Mouse (Mus musculus) inflammation-experienced regulatory T-cells, adult 16 weeks (primary cell): ENCODE measurements around the gene Ift140. TPM values are rescaled to one million over a fixed set of nuclear protein-coding genes. Genes with fewer than 3 reads are reported as not detected.

Source experiments
- polyA plus RNA-seq: library from polyadenylated mRNA; unstranded; fragments of 100-300 nt; shearing (Covaris generic); gene quantifications from one replicate; pipeline ENCODE4 v1.2.1, GENCODE M21; 2017

The Ift140 gene
- polyA plus RNA-seq: 33.4 TPM

GRCm38 (mm10) chr17:25015655-25016291, at the start of gene Ift140, which contains the start of gene Cramp1l:
Gene Ift140 (plus strand): TSS chr17:25016085.
Gene Cramp1l (minus strand): TSS chr17:25015788.

GRCm38 (mm10) chr17:25083444-25083931, 67.6 kb downstream of the Ift140 start, which contains the start of gene Tmem204:
Gene Tmem204 (minus strand): TSS chr17:25083591.

GRCm38 (mm10) chr17:25115664-25116432, 100.0 kb downstream of the Ift140 start, which contains the start of gene Telo2:
Gene Telo2 (minus strand): TSS chr17:25115967.

GRCm38 (mm10) chr17:25120406-25120805, 104.5 kb downstream of the Ift140 start, which contains the start of gene Ptx4:
Gene Ptx4 (plus strand): TSS chr17:25120760.

DNA sequence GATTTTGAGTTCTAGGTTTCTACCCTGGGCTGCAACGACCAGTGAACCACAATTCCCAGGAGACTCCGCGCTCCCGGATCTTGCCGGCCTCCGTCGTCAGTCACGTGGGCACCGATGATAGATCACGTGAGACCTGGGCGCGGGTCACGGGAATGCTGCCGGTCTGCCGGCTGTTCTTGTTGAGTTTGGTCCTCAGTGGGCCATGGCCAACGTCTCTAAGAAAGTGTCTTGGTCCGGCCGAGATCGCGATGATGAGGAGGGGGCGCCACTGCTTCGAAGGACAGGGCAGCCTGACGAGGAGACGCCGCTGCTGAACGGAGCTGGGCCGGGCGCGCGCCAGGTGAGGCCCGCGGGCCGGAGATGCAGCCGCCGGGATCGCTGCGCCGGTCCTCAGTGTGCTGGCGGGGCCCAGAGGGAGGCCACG, 117.4 kb downstream of the Ift140 start, which contains the start of gene Clcn7:
Clcn7 (plus strand) TSS at position 117 of the 424 bp plus-strand sequence.

Other genes starting within 250 kb of the Ift140 start
- gene Meiob, start 211.8 kb upstream of the Ift140 start, polyA plus RNA-seq: not detected
- gene Hagh, start 175.9 kb upstream of the Ift140 start, polyA plus RNA-seq: 43.8 TPM
- gene Fahd1, start 165.7 kb upstream of the Ift140 start, polyA plus RNA-seq: 3.7 TPM
- gene Igfals, start 150.1 kb upstream of the Ift140 start, polyA plus RNA-seq: not detected
- gene Nubp2, start 129.7 kb upstream of the Ift140 start, polyA plus RNA-seq: 118 TPM
- 64.4 TPM for gene Spsb3, start 129.4 kb upstream of the Ift140 start, polyA plus RNA-seq
- gene Eme2, start 121.0 kb upstream of the Ift140 start, polyA plus RNA-seq: 62.4 TPM
- gene Mrps34, start 121.0 kb upstream of the Ift140 start, polyA plus RNA-seq: 54.0 TPM
- 69.0 TPM for gene Nme3, start 119.6 kb upstream of the Ift140 start, polyA plus RNA-seq
- gene Mapk8ip3, start 79.1 kb upstream of the Ift140 start, polyA plus RNA-seq: 67.7 TPM
- gene Jpt2, start 55.4 kb upstream of the Ift140 start, polyA plus RNA-seq: 37.8 TPM
- gene Cramp1l, start 297 bp upstream of the Ift140 start, polyA plus RNA-seq: 5.3 TPM
- gene Tmem204, start 67.5 kb downstream of the Ift140 start, polyA plus RNA-seq: 1.5 TPM
- gene Telo2, start 99.9 kb downstream of the Ift140 start, polyA plus RNA-seq: 32.2 TPM
- gene Ptx4, start 104.7 kb downstream of the Ift140 start, polyA plus RNA-seq: not detected
- gene Clcn7, start 117.3 kb downstream of the Ift140 start, polyA plus RNA-seq: 49.3 TPM
- gene Ccdc154, start 146.4 kb downstream of the Ift140 start, polyA plus RNA-seq: not detected
- not detected for gene Gm38655, start 159.4 kb downstream of the Ift140 start, polyA plus RNA-seq
- 30.9 TPM for gene BC003965, start 168.5 kb downstream of the Ift140 start, polyA plus RNA-seq
- 51.0 TPM for gene Unkl, start 172.3 kb downstream of the Ift140 start, polyA plus RNA-seq
- 107 TPM for gene Gnptg, start 224.0 kb downstream of the Ift140 start, polyA plus RNA-seq
- 53.4 TPM for gene Tsr3, start 224.1 kb downstream of the Ift140 start, polyA plus RNA-seq
- gene Baiap3, start 240.3 kb downstream of the Ift140 start, polyA plus RNA-seq: 69.0 TPM